Mouse (Mus musculus) spleen, adult 2 months (tissue): ENCODE results near the gene Retsat.

ENCODE experiments used
- CTCF ChIP-seq: fragments of 200-500 bp; IDR thresholded peaks from 2 replicates; pipeline ENCODE4 v1.5.1; 2011; ENCODE audit warnings: mild to moderate bottlenecking, inconsistent platforms; ENCODE audit not compliant: insufficient read depth, insufficient read length, insufficient replicate concordance; ENCODE audit errors: extremely low read depth
- POLR2A ChIP-seq: fragments of 200-500 bp; IDR thresholded peaks from 2 replicates; pipeline ENCODE4 v1.6.1; 2011; ENCODE audit warnings: low read depth, low read length, inconsistent platforms

DNA sequence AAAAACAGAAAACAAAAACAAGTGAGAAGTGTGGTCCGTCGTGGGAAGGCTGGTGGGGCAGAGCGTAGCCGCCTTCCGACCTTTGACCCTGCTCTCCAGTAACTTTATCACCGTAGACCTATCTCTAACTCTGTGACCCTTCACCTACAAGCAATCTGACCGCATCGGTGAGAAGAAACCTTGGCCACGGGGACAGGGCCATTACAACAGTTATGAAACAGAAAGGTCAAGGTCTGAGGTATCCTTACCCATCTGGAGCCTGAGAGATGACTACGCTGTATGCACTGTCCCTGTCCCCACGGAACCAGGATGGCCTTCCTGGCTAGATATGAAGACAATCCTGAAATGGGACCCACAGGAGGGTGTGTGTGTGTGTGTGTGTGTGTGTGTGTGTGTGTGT, 14.1 kb upstream of the Retsat start:
- no peak for TF ChIP-seq CTCF
- no peak for TF ChIP-seq POLR2A
